Mouse (Mus musculus) limb, embryonic 12.5 days (tissue): ENCODE results near the gene Elovl6. TPM values are rescaled to one million over a fixed set of nuclear protein-coding genes. Genes with fewer than 3 reads are reported as not detected.
A peak's percentile ranks its signal among the peaks of the same experiment; 100 is the strongest.

Experiments used
- ATAC-seq: fragments of 200-750 bp; cut with Nextera tagmentation; 2 replicates; pipeline ENCODE4 v1.8.0; 2017; ENCODE audit warnings: low read depth, moderate TSS enrichment; ENCODE audit not compliant: insufficient number of reproducible peaks, insufficient read depth, low FRiP score, low TSS enrichment
- H3K27ac ChIP-seq: fragments of 300-500 bp; sonication (generic); 2 replicates; pipeline ENCODE4 v1.5.1; 2016; ENCODE audit warnings: mild to moderate bottlenecking, moderate library complexity
- H3K27me3 ChIP-seq: fragments of 300-500 bp; sonication (generic); 2 replicates; pipeline ENCODE4 v1.6.1; 2016; ENCODE audit warnings: mild to moderate bottlenecking, moderate library complexity
- H3K36me3 ChIP-seq: fragments of 300-500 bp; sonication (generic); 2 replicates; pipeline ENCODE4 v1.6.1; 2016; ENCODE audit warnings: mild to moderate bottlenecking, moderate library complexity
- H3K4me1 ChIP-seq: fragments of 300-500 bp; sonication (generic); replicated peaks from 2 replicates; pipeline ENCODE4 v1.6.1; 2016
- H3K4me2 ChIP-seq: fragments of 300-500 bp; sonication (generic); 2 replicates; pipeline ENCODE4 v1.6.1; 2016; ENCODE audit warnings: mild to moderate bottlenecking, moderate library complexity
- H3K4me3 ChIP-seq: fragments of 300-500 bp; sonication (generic); replicated peaks from 2 replicates; pipeline ENCODE4 v1.5.1; 2016; ENCODE audit warnings: mild to moderate bottlenecking
- H3K9ac ChIP-seq: fragments of 300-500 bp; sonication (generic); replicated peaks from 2 replicates; pipeline ENCODE4 v1.6.1; 2016; ENCODE audit warnings: mild to moderate bottlenecking, moderate library complexity
- H3K9me3 ChIP-seq: fragments of 300-500 bp; sonication (generic); 2 replicates; pipeline ENCODE4 v1.6.1; 2016; ENCODE audit warnings: mild to moderate bottlenecking, moderate library complexity
- whole genome bisulfite sequencing: fragments of 180-500 bp; shearing (Covaris S2); methylation state at CpG from one replicate; pipeline ENCODE4 v1.1.7; 2016; 5-methylcytosine and 5-hydroxymethylcytosine counted together
- polyA plus RNA-seq: library from polyadenylated mRNA; unstranded; fragments of >200 nt; fragmentation: Nextera tagmentation; extraction: Ambion mirVana; gene quantifications from 2 replicates; pipeline ENCODE4 v1.2.1, GENCODE M21; 2016

The Elovl6 gene
- polyA plus RNA-seq, 1 experiment from 2014 or later, result 35.2 TPM

DNA sequence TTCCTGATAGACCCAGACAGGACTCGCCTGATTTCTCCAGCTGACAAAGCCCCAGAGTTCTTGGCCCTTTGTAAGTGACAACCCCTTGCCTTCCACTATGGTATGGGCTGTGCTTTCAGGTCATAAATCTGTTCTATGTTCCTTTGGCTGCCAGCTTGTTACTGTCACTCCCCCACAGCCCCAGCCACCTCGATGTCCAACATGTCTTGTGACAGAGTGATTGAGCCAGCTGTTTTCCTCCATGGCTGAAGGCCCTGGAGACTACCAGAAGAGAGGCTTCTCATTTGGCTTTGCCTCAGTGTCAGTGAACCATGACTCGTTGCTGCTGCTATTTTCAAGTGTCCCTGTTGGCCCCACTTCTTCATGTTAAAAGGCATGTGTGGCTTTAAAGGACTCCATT, 113.3 kb downstream of the Elovl6 start:
- ATAC-seq, result no peak
- peaks cover 34% of the 10 kb centered on the region for H3K4me1 ChIP-seq
- H3K36me3 ChIP-seq, result no peaks in the 10 kb centered on the region
- 49% methylated on average over 3 of the region's 3 CpGs for WGBS
- 0 out of 2 replicates have a peak overlapping the region, but pooled peaks have one; percentile 17 for H3K27ac ChIP-seq
- H3K4me3 ChIP-seq, result no peak overlapping the region
- no peak overlapping the region for H3K9ac ChIP-seq
- no peak overlapping the region for H3K4me2 ChIP-seq
- no peaks in the 10 kb centered on the region for H3K9me3 ChIP-seq
- H3K27me3 ChIP-seq, result no peaks in the 10 kb centered on the region

DNA sequence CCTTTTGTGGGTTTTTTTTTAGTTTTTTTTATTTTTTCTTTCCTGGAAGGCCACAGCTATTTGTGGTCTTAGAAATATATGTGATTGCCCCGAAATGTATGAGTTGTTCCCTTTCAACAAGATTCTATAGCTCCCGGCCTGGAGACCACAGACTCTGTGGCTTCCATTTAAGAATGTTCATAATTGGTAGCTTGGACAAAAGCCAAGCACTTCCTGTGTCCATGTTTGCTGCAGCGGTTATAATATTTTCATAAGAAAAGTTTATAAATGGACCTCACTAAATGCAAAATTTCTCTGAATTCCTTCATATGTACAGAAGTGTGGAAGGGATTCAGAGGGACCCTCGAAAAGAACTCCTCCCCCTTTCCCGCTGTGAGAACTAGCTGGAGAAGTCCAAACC, 114.6 kb downstream of the Elovl6 start:
- Histone ChIP-seq H3K27ac (no peak overlapping the region), H3K4me3 (no peak overlapping the region), H3K36me3 (no peaks in the 10 kb centered on the region), H3K4me2 (no peak overlapping the region), H3K27me3 (no peaks in the 10 kb centered on the region), H3K9ac (no peak overlapping the region), H3K9me3 (no peaks in the 10 kb centered on the region), H3K4me1 (peaks cover 34% of the 10 kb centered on the region)
- 71% methylated on average over 5 of the region's 5 CpGs for WGBS
- no peak for ATAC-seq

DNA sequence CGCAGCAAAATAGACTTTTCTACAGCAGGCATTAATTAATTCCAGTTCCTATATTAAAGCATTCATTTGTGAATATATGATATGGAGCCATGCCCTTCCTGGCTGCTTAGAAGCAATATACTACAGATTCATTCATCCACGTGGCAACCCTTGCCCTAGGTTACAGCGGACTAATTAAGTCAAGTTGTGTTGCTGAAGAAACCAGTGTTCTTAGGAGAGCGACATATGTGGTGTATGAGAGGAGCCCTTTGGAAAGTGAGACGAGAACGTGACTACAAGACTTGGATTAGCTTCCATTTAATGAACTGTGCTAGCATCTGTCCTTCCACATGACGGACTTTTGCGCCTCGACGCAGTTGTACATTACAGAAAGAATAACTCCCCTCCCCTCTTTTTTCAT, 115.2 kb downstream of the Elovl6 start:
- Histone ChIP-seq H3K9ac (no peak overlapping the region), H3K4me1 (peaks cover 34% of the 10 kb centered on the region), H3K4me3 (no peak overlapping the region), H3K9me3 (no peaks in the 10 kb centered on the region), H3K36me3 (no peaks in the 10 kb centered on the region), H3K27ac (no peak overlapping the region), H3K4me2 (no peak overlapping the region), H3K27me3 (no peaks in the 10 kb centered on the region)
- no peak for ATAC-seq
- WGBS, result 67% methylated on average over 10 of the region's 10 CpGs

DNA sequence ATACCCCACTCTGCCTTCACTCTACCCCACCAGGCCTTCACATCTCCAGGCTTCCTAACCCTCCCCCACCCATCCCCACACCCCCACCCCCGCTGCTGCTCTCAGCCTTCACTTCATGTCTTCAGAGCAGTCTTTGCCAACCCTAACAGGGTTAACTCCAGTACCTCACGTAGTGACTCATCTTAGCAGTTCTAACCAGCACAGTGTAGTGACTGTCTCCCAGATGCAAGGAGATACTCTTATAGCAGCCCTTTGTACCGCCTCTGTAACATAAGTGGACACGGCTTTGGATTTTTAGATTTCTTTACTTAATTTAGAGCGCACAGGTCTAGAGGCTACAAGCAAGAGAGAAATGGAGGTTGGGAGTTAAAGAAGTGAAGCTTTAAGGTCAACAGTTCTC, 116.4 kb downstream of the Elovl6 start:
- no peak for ATAC-seq
- no peak overlapping the region for H3K27ac ChIP-seq
- no peaks in the 10 kb centered on the region for H3K9me3 ChIP-seq
- H3K4me3 ChIP-seq, result no peak overlapping the region
- H3K9ac ChIP-seq, result no peak overlapping the region
- H3K4me1 ChIP-seq, result peaks cover 34% of the 10 kb centered on the region
- H3K36me3 ChIP-seq, result no peaks in the 10 kb centered on the region
- 82% methylated on average over 5 of the region's 5 CpGs for WGBS
- no peak overlapping the region for H3K4me2 ChIP-seq
- no peaks in the 10 kb centered on the region for H3K27me3 ChIP-seq

DNA sequence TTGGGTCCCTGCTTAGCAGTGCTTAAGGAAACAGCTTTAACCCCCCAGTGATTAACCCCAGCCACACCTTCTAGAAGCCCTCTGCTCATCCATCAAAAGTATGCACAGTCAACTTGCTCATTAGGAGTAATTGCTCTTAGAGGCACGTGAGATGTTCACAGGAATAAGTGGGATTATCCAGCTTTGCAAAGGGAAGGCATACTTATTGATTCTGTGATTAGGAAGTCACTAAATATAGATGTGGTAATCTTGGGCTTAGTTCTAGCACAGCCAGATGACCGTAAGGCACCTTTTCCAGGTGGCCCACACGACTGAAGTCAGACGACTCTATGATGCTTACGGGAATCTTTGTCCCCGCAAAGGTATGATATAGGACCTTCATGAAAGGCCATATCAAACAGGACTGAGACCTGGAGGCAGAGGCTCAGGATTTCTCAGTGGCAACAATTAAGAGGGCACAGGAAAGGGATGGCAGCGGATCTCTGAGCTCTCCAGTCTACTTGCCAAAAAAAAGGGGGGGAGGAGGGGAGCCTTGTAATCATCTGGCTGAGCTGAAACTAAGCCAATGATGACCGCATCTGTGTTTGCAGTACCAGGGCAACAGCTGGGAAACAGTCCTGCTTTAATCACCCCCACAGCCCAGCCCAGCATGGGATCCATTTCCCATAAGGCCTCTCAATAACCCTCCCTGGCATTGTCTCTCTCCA, 117.6 kb downstream of the Elovl6 start:
- Histone ChIP-seq H3K27ac (no peak overlapping the region), H3K9ac (no peak overlapping the region), H3K4me1 (peaks cover 34% of the 10 kb centered on the region), H3K27me3 (no peaks in the 10 kb centered on the region), H3K4me3 (no peak overlapping the region), H3K36me3 (no peaks in the 10 kb centered on the region), H3K9me3 (no peaks in the 10 kb centered on the region), H3K4me2 (no peak overlapping the region)
- 49% methylated on average over 8 of the region's 8 CpGs for WGBS
- 0 out of 2 replicates have a peak, but pooled peaks have one; percentile 21 for ATAC-seq

DNA sequence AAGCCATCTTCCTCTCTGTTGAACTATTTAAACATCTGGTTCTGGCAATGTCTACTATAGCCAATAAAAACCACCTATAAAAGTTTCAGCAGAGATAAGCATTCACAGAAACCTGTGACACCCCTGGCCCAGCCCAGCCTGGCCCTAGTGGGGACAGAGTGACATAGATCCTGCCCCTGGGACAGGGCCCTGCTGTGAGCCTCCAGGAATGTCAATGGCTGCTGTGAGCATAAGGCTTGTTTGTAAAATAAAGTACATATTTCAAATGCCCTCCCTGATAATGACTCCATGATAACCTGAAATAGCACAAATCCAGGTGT, 118.1 kb downstream of the Elovl6 start:
- no peaks in the 10 kb centered on the region for H3K36me3 ChIP-seq
- no peak overlapping the region for H3K4me2 ChIP-seq
- ATAC-seq, result 0 out of 2 replicates have a peak, but pooled peaks have one; percentile 2
- no peaks in the 10 kb centered on the region for H3K9me3 ChIP-seq
- H3K9ac ChIP-seq, result no peak overlapping the region
- H3K4me1 ChIP-seq, result peaks cover 34% of the 10 kb centered on the region
- H3K27me3 ChIP-seq, result no peaks in the 10 kb centered on the region
- H3K27ac ChIP-seq, result no peak overlapping the region
- no peak overlapping the region for H3K4me3 ChIP-seq

DNA sequence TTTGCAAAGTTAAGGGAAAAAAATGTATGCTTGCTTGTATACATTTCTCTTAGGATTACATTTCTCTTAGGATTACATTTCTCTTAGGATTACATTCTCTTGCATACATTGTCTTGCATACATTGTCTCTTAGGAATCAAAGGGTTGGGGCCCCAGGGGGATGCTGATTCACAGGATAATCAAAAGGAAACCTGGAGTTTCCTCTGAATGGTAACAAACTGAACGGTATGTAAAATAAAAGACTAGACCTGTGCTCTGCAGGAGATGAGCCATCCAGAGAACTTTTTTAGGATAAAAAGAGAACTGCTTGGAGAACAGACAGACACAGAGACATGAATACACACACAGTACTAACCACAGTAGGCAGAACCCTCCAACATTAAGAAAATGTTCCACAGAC, 118.8 kb downstream of the Elovl6 start:
- no peaks in the 10 kb centered on the region for H3K36me3 ChIP-seq
- no peak overlapping the region for H3K4me2 ChIP-seq
- H3K9ac ChIP-seq, result no peak overlapping the region
- no peaks in the 10 kb centered on the region for H3K27me3 ChIP-seq
- ATAC-seq, result no peak
- H3K4me1 ChIP-seq, result peaks cover 27% of the 10 kb centered on the region
- H3K4me3 ChIP-seq, result no peak overlapping the region
- 41% methylated on average over 1 of the region's 1 CpGs for WGBS
- H3K27ac ChIP-seq, result no peak overlapping the region
- no peaks in the 10 kb centered on the region for H3K9me3 ChIP-seq

DNA sequence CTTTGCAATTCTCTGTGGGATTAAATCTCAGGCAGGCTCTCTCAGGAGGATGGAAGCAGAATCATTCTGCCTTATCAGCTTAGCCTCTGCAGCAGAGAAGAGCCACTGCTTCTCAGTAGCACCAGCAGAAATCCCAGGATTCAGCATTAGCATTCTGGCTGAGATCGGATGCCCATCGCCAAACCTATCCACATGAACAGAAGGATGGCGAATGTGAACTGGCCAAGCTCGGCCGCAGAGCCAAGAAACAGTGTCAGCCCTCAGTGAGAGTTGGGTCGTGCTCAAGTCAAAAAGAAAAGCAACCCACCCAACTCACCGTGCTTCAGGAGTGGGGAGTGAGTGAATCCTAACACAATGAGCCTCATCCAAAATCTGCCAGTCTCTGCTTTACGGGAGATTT, 119.6 kb downstream of the Elovl6 start:
- H3K4me1 ChIP-seq, result peaks cover 20% of the 10 kb centered on the region
- ATAC-seq, result no peak
- no peaks in the 10 kb centered on the region for H3K27me3 ChIP-seq
- H3K36me3 ChIP-seq, result no peaks in the 10 kb centered on the region
- no peaks in the 10 kb centered on the region for H3K9me3 ChIP-seq
- no peak overlapping the region for H3K9ac ChIP-seq
- H3K4me3 ChIP-seq, result no peak overlapping the region
- H3K27ac ChIP-seq, result no peak overlapping the region
- H3K4me2 ChIP-seq, result no peak overlapping the region
- 94% methylated on average over 8 of the region's 8 CpGs for WGBS

DNA sequence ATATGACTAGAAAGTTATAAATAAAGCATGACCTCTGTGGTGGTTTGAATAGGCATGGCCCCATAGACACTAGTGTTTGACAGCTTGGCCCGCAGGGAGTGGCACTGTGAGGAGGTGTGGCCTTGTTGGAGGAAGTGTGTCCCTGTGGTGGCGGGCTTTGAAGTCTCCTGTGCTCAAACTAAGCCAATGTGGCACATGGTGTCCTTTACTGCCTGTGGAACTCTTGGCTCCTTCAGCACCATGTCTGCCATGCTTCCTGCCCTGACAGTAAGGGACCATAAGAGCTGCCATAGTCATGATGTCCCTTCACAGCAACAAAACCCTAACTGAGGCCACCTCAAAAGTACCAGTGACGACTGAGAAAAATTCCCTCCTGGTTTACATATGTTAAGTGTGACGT, 120.3 kb downstream of the Elovl6 start:
- no peak overlapping the region for H3K9ac ChIP-seq
- no peak overlapping the region for H3K4me2 ChIP-seq
- H3K4me3 ChIP-seq, result no peak overlapping the region
- no peaks in the 10 kb centered on the region for H3K36me3 ChIP-seq
- no peaks in the 10 kb centered on the region for H3K9me3 ChIP-seq
- no peaks in the 10 kb centered on the region for H3K27me3 ChIP-seq
- no peak for ATAC-seq
- H3K27ac ChIP-seq, result no peak overlapping the region
- peaks cover 20% of the 10 kb centered on the region for H3K4me1 ChIP-seq
- 86% methylated on average over 4 of the region's 4 CpGs for WGBS

DNA sequence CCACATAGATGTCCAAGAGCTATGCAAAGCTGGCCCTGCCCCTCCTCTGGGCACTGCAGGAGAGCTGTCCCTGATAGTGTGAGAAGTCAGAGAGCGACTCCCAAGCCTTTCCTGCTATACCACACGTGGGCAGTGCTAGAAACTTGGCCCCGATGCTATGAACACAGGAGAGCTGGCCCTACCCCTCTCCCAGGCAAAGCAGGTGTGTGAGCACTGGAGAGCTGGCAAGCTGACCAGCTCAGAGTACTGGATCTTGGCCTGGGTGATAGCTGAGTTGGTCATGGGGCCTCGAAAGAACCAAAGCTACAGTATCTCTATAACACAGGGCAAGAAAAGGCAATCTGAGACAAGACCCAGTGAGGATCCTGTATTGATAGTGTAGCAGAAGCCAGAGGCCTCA, 124.4 kb downstream of the Elovl6 start:
- Histone ChIP-seq H3K4me3 (no peak overlapping the region), H3K36me3 (no peaks in the 10 kb centered on the region), H3K9me3 (no peaks in the 10 kb centered on the region), H3K4me2 (no peak overlapping the region), H3K4me1 (no peaks in the 10 kb centered on the region), H3K27ac (no peak overlapping the region), H3K27me3 (no peaks in the 10 kb centered on the region), H3K9ac (no peak overlapping the region)
- ATAC-seq, result no peak
- WGBS, result 77% methylated on average over 4 of the region's 4 CpGs

DNA sequence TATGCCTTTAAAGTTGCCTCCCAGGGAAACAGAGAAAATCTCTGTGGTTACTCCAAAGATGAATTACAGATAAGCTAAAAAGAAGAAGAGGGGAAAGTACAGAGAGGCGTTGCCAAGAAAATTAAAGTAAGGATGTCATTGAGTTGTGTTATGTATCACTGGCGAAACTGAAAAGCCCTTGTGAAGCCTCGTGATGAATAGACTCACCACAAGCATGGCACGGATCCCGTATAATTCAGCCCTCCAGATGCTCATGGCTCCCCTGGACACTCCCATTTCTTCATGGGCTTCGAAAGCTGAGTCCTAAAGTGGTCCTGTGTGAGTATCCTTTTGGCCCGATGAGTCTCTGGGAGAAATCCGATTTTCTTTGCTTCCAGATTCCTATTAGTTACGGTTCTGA, 125.1 kb downstream of the Elovl6 start:
- Histone ChIP-seq H3K4me2 (no peak overlapping the region), H3K36me3 (no peaks in the 10 kb centered on the region), H3K27ac (no peak overlapping the region), H3K4me1 (no peaks in the 10 kb centered on the region), H3K9ac (no peak overlapping the region), H3K27me3 (no peaks in the 10 kb centered on the region), H3K9me3 (no peaks in the 10 kb centered on the region), H3K4me3 (no peak overlapping the region)
- ATAC-seq, result no peak
- WGBS, result 90% methylated on average over 9 of the region's 9 CpGs

DNA sequence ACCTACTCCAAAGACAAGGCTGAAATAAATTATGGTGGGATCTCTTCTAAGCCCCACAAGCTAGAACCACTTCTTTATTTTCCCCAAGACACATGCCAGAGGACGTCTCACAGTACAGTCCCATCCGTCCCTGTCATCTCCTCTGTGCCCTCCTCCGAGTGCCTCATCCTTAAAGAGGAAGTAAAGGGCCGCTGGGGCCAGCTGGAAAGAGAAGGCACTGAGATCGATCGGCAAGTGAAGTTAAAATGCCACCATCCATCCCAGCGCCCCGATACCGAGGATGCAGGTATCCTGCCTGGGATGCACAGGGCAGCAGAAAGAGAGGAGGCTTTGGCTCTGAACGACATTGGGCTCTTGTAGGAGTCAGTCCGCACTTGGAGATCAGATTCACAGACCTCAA, 125.6 kb downstream of the Elovl6 start:
- no peaks in the 10 kb centered on the region for H3K36me3 ChIP-seq
- no peak for ATAC-seq
- H3K4me2 ChIP-seq, result no peak overlapping the region
- H3K27ac ChIP-seq, result no peak overlapping the region
- no peak overlapping the region for H3K9ac ChIP-seq
- H3K27me3 ChIP-seq, result no peaks in the 10 kb centered on the region
- WGBS, result 89% methylated on average over 11 of the region's 11 CpGs
- no peak overlapping the region for H3K4me3 ChIP-seq
- H3K9me3 ChIP-seq, result no peaks in the 10 kb centered on the region
- no peaks in the 10 kb centered on the region for H3K4me1 ChIP-seq
